Mouse (Mus musculus): ENCODE results near the gene Atp6v0c.

Gene Atp6v0c

GRCm38 (mm10) chr17:24169317-24170065, at the start of gene Atp6v0c:
Atp6v0c (minus strand) TSS chr17:24169702.
- in situ Hi-C loops (cut with MboI, MseI) = loop anchor here in 1 of 2 experiments (5.0 kb wide), 1 partner anchor 38 kb away; the partner anchor contains the start of genes Ntn3 and Tbc1d24

GRCm38 (mm10) chr17:24216836-24217235, 47.3 kb upstream of the Atp6v0c start:
- in situ Hi-C loops (cut with MboI, MseI) = no loop called here

GRCm38 (mm10) chr17:24213186-24213585, 43.7 kb upstream of the Atp6v0c start:
- in situ Hi-C loops (cut with MboI, MseI) = no loop called here

- in situ Hi-C loops (cut with MboI, MseI) = no loop called here
Measured at GRCm38 (mm10) chr17:24212441-24213018, 43.0 kb upstream of the Atp6v0c start.

- in situ Hi-C loops (cut with MboI, MseI) = no loop called here
Measured at GRCm38 (mm10) chr17:24211631-24212440, 42.3 kb upstream of the Atp6v0c start.

- in situ Hi-C loops (cut with MboI, MseI) = no loop called here
Measured at GRCm38 (mm10) chr17:24210591-24210990, 41.1 kb upstream of the Atp6v0c start.

GRCm38 (mm10) chr17:24209916-24210240, 40.4 kb upstream of the Atp6v0c start:
- in situ Hi-C loops (cut with MboI, MseI) = loop anchor here in 1 of 2 experiments (5.0 kb wide), 1 partner anchor 43 kb away; the partner anchor contains the start of gene Atp6v0c

- in situ Hi-C loops (cut with MboI, MseI) = loop anchor here in 1 of 2 experiments (5.0 kb wide), 1 partner anchor 42 kb away; the partner anchor contains the start of gene Atp6v0c
Measured at GRCm38 (mm10) chr17:24209043-24209915, 39.8 kb upstream of the Atp6v0c start, which contains the start of gene Ntn3. Ntn3 (minus strand) TSS chr17:24209531.

- in situ Hi-C loops (cut with MboI, MseI) = loop anchor here in 1 of 2 experiments (5.0 kb wide), 1 partner anchor 41 kb away; the partner anchor contains the start of gene Atp6v0c
Measured at GRCm38 (mm10) chr17:24208641-24209042, 39.1 kb upstream of the Atp6v0c start.

- in situ Hi-C loops (cut with MboI, MseI) = loop anchor here in 1 of 2 experiments (5.0 kb wide), 1 partner anchor 41 kb away; the partner anchor contains the start of gene Atp6v0c
Measured at GRCm38 (mm10) chr17:24207768-24208640, 38.5 kb upstream of the Atp6v0c start.

- in situ Hi-C loops (cut with MboI, MseI) = loop anchor here in 1 of 2 experiments (5.0 kb wide), 1 partner anchor 39 kb away; the partner anchor contains the start of gene Atp6v0c
Measured at GRCm38 (mm10) chr17:24206451-24207351, 37.2 kb upstream of the Atp6v0c start.

GRCm38 (mm10) chr17:24205908-24206361, 36.4 kb upstream of the Atp6v0c start:
- in situ Hi-C loops (cut with MboI, MseI) = loop anchor here in 1 of 2 experiments (5.0 kb wide), 1 partner anchor 39 kb away; the partner anchor contains the start of gene Atp6v0c

- in situ Hi-C loops (cut with MboI, MseI) = loop anchor here in 1 of 2 experiments (5.0 kb wide), 1 partner anchor 38 kb away; the partner anchor contains the start of gene Atp6v0c
Measured at GRCm38 (mm10) chr17:24205284-24205888, 35.9 kb upstream of the Atp6v0c start, which contains the start of gene Tbc1d24. Tbc1d24 (minus strand) TSS chr17:24205562.

- in situ Hi-C loops (cut with MboI, MseI) = loop anchor here in 1 of 2 experiments (5.0 kb wide), 1 partner anchor 38 kb away; the partner anchor contains the start of gene Atp6v0c
Measured at GRCm38 (mm10) chr17:24204846-24205245, 35.3 kb upstream of the Atp6v0c start.

- in situ Hi-C loops (cut with MboI, MseI) = no loop called here
Measured at GRCm38 (mm10) chr17:24203611-24204534, 34.4 kb upstream of the Atp6v0c start.

GRCm38 (mm10) chr17:24203068-24203467, 33.6 kb upstream of the Atp6v0c start:
- in situ Hi-C loops (cut with MboI, MseI) = no loop called here

- in situ Hi-C loops (cut with MboI, MseI) = no loop called here
Measured at GRCm38 (mm10) chr17:24201092-24201491, 31.6 kb upstream of the Atp6v0c start.
